ENCODE assay signal across 20 mouse cellular contexts in the genomic region with DNA sequence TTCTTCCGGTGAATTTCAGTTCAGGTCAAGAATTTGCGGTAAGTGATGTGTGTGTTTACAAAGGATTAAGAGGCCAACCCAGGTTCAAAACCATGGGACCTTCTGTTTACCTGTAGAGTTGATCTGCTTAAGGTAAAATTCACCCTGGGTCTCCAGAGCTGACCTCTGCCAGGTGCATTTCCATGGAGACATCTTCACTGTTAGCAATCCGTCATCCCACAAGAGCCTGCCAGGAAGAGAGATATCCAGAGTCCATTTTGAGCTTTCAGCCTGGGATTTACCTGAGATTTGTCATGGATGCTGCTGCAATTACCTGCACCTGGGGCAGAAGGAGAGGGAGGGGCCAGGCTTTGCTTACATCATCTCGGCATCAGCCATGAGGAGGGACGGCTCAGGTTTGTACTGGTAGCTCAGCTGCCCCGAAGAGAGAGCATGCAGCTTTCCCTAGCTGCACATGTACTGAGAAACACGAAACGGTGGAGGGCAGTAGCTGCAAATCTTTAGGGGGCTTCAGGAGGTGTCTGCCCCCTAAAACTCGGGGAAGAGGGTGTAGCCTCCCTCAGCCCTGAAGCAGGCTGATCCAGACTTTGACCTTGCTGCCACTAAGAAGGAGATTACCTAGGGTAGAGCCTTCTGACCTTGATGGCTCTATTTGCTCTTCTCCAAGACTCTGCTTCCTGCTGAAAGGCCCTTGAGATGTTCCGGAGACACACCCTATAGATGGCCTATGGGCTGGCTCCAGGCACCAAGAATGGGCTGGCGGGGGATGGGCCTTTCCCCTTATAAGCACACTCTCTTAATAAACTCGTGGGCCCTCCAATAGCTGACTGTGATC.
DNase-seq lines count a peak whose midpoint lies in the region; ATAC-seq and TF ChIP-seq lines count a peak whose summit lies in the region.
"Had no signal": no experiment of that assay in that cellular context is flagged by ENCODE, and none has a peak within 500 bp of the region (broad histone marks: within the 10 kb centered on the region; RNA-seq: fewer than 3 reads in every experiment).

No protein-coding gene starts in this region.

- H3K9me3 ChIP-seq in hindbrain, embryonic 14.5 days (ENCODE audit: control insufficient read depth, low read length), result no peaks in the 10 kb centered on the region
- H3K9me3 ChIP-seq in hindbrain, embryonic 10.5 days, result no peaks in the 10 kb centered on the region
- H3K9me3 ChIP-seq in intestine, embryonic 15.5 days, result no peaks in the 10 kb centered on the region
- no peaks in the 10 kb centered on the region for H3K9me3 ChIP-seq in stomach, postnatal 0 days (ENCODE audit: control insufficient read depth, low read length)
- H3K9me3 ChIP-seq: forebrain, embryonic 15.5 days; heart, embryonic 10.5 days had no signal

- no peaks in the 10 kb centered on the region for H3K36me3 ChIP-seq in hindbrain, embryonic 14.5 days (replicated peaks; ENCODE audit: control insufficient read depth, insufficient read depth)
- no peaks in the 10 kb centered on the region for H3K36me3 ChIP-seq in hindbrain, embryonic 10.5 days
- no peaks in the 10 kb centered on the region for H3K36me3 ChIP-seq in intestine, embryonic 15.5 days
- no peaks in the 10 kb centered on the region for H3K36me3 ChIP-seq in stomach, postnatal 0 days (ENCODE audit: control insufficient read depth, insufficient read depth, low read length)
- H3K36me3 ChIP-seq: forebrain, embryonic 15.5 days; heart, embryonic 10.5 days had no signal

- no peak overlapping the region for H3K4me2 ChIP-seq in hindbrain, embryonic 14.5 days (replicated peaks)
- H3K4me2 ChIP-seq in intestine, embryonic 15.5 days (replicated peaks), result 0 out of 2 replicates have a peak overlapping the region, but pooled peaks have one; percentile 4
- no peak overlapping the region for H3K4me2 ChIP-seq in stomach, postnatal 0 days (replicated peaks; ENCODE audit: low read depth)
- H3K4me2 ChIP-seq: forebrain, embryonic 15.5 days had no signal

- no peak overlapping the region for H3K4me3 ChIP-seq in hindbrain, embryonic 14.5 days (replicated peaks; ENCODE audit: low read length)
- no peak overlapping the region for H3K4me3 ChIP-seq in hindbrain, embryonic 10.5 days
- no peak overlapping the region for H3K4me3 ChIP-seq in intestine, embryonic 15.5 days (replicated peaks)
- no peak overlapping the region for H3K4me3 ChIP-seq in stomach, postnatal 0 days (ENCODE audit: low read depth, low read length)
- H3K4me3 ChIP-seq: forebrain, embryonic 15.5 days; heart, embryonic 10.5 days had no signal

- H3K27me3 ChIP-seq in hindbrain, embryonic 14.5 days (ENCODE audit: control insufficient read depth, insufficient read depth, low read length), result no peaks in the 10 kb centered on the region
- no peaks in the 10 kb centered on the region for H3K27me3 ChIP-seq in hindbrain, embryonic 10.5 days (ENCODE audit: insufficient read depth, poor library complexity, severe bottlenecking)
- H3K27me3 ChIP-seq in intestine, embryonic 15.5 days (replicated peaks), result no peaks in the 10 kb centered on the region
- no peaks in the 10 kb centered on the region for H3K27me3 ChIP-seq in stomach, postnatal 0 days (ENCODE audit: control insufficient read depth, insufficient read depth, low read length)
- H3K27me3 ChIP-seq: CH12.LX; forebrain, embryonic 15.5 days had no signal

- ATAC-seq in hindbrain, embryonic 14.5 days (ENCODE audit: low FRiP score), result no peak
- peak; percentile 86 for ATAC-seq in intestine, embryonic 15.5 days
- ATAC-seq in stomach, postnatal 0 days (ENCODE audit: low FRiP score, low TSS enrichment), result 0 out of 2 replicates have a peak, but pooled peaks have one; percentile 38
- ATAC-seq: forebrain, embryonic 15.5 days; inflammation-experienced regulatory T-cells, adult 6 months had no signal

- no peak overlapping the region for H3K9ac ChIP-seq in hindbrain, embryonic 14.5 days
- H3K9ac ChIP-seq in intestine, embryonic 15.5 days, result no peak overlapping the region
- H3K9ac ChIP-seq in stomach, postnatal 0 days (ENCODE audit: low read length), result no peak overlapping the region
- H3K9ac ChIP-seq: forebrain, embryonic 15.5 days had no signal

- WGBS in hindbrain, embryonic 14.5 days, result 83% methylated on average over 12 of the region's 12 CpGs
- 83% methylated on average over 12 of the region's 12 CpGs for WGBS in hindbrain, embryonic 10.5 days
- WGBS in intestine, embryonic 15.5 days, result 35% methylated on average over 12 of the region's 12 CpGs
- 34% methylated on average over 12 of the region's 12 CpGs for WGBS in stomach, postnatal 0 days

- peak overlapping the region; percentile 61 for H3K27ac ChIP-seq in hindbrain, embryonic 14.5 days
- no peak overlapping the region for H3K27ac ChIP-seq in hindbrain, embryonic 10.5 days
- H3K27ac ChIP-seq in intestine, embryonic 15.5 days, result no peak overlapping the region
- H3K27ac ChIP-seq in stomach, postnatal 0 days (replicated peaks), result no peak overlapping the region
- H3K27ac ChIP-seq: heart, embryonic 10.5 days had no signal

- no peak for TF ChIP-seq CTCF in stomach, postnatal 0 days (IDR thresholded peaks at IDR 0.05; ENCODE audit: low read depth)

- no peak for TF ChIP-seq EP300 in stomach, postnatal 0 days (optimal IDR thresholded peaks at IDR 0.05)

- no peak for DNase-seq in hindbrain, embryonic 14.5 days (ENCODE audit: low spot score)
- no peak for DNase-seq in hindbrain, embryonic 10.5 days (ENCODE audit: low spot score)
- DNase-seq in R1 (ENCODE audit: low read depth, low spot score), result peak; percentile 26
- peak; percentile 25 for DNase-seq in stomach, postnatal 0 days (ENCODE audit: low spot score)
- no peak for DNase-seq in layer of hippocampus, postnatal 36 days
- DNase-seq in cerebellum, adult 18-20 months, result no peak
- DNase-seq: adrenal gland, postnatal 14 days; cerebellum, adult 11-12 months; cerebellum, adult 9-11 months; cerebellum, postnatal 36 days; gastrocnemius, postnatal 36 days; heart, adult 11 months; heart, postnatal 10 days; heart, postnatal 4 days; kidney, adult 8-10 months had no signal

- peaks cover 17% of the 10 kb centered on the region for H3K4me1 ChIP-seq in hindbrain, embryonic 14.5 days (replicated peaks; ENCODE audit: control insufficient read depth, insufficient read depth, low read length)
- peaks cover 15% of the 10 kb centered on the region; the same call in 1 of the 2 replicates for H3K4me1 ChIP-seq in hindbrain, embryonic 10.5 days (replicated peaks)
- H3K4me1 ChIP-seq in intestine, embryonic 15.5 days (replicated peaks), result no peaks in the 10 kb centered on the region
- H3K4me1 ChIP-seq in stomach, postnatal 0 days (replicated peaks; ENCODE audit: control insufficient read depth, insufficient read depth), result no peaks in the 10 kb centered on the region
- H3K4me1 ChIP-seq: forebrain, embryonic 15.5 days had no signal

Comparison
In these comparisons a context has a peak if more than half of its experiments do, and no peak if none do; other contexts are left out.
1. DNase-seq: peak in R1 (single experiment) and stomach, postnatal 0 days (single experiment); none in hindbrain, embryonic 14.5 days (single experiment), hindbrain, embryonic 10.5 days (single experiment), layer of hippocampus, postnatal 36 days (0 of 2) and cerebellum, adult 18-20 months (0 of 2).